Mouse (Mus musculus): ENCODE measurements at regions not wholly inside any gene's neighbourhood (a gene's known extent, or its start where the extent isn't known, plus 50 kb on each side); places are given as distances from the start of the nearest gene placed in this dataset.

- Histone ChIP-seq H3K27me3 (ENCODE audit: control insufficient read depth, insufficient read depth, insufficient read length) (no peaks in the 10 kb centered on the region), H3K79me2 (ENCODE audit: control insufficient read depth, insufficient read depth) (no peaks in the 10 kb centered on the region), H3ac (ENCODE audit: control insufficient read depth, insufficient read length) (no peak overlapping the region), H3K4me2 (ENCODE audit: low read depth) (peak overlapping the region; percentile 2), H3K4me3 (no peak overlapping the region), H3K36me3 (ENCODE audit: control insufficient read depth, insufficient read depth) (no peaks in the 10 kb centered on the region)
- TF ChIP-seq MYOD1 (IDR thresholded peaks at IDR 0.05; ENCODE audit: control insufficient read depth in 1 of 3, insufficient read length in 2 of 3, low read depth in 2 of 3) (peak in 2 of 3 experiments; percentile 34 to 37), REST (IDR thresholded peaks at IDR 0.05; ENCODE audit: insufficient read depth, insufficient read length) (no peak)
Observed at GRCm38 (mm10) chr1:35834180-35834579, 234.0 kb upstream of the Hs6st1 start.

DNA sequence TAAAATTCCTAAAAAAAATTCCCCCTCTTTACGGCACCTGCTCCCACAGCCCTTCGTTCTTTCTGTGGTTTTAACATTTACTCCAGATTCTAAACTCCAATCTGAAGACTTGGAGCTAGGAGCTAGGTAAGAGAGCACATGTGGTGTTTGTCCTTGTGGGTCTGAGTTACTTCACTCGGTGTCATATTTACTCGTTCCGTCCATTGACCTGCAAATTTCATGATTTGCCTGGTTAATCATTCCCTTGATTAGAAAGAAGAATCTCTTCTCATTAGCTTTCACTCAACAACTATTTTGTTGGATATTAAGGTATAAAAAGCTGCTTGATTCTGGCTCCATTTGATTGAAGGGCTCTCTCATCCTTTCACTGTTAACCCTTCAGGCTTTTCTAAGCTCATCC, 231.6 kb upstream of the Hs6st1 start:
- TF ChIP-seq MYOG (IDR thresholded peaks at IDR 0.05; ENCODE audit: control insufficient read depth in 1 of 3, insufficient read depth in 1 of 3, insufficient read length in 2 of 3, low read depth in 2 of 3) (no peak), CEBPB (IDR thresholded peaks at IDR 0.05; ENCODE audit: insufficient read depth, poor library complexity, severe bottlenecking) (no peak)
- no peak overlapping the region for H3ac ChIP-seq (ENCODE audit: control insufficient read depth, insufficient read length)
- no peaks in the 10 kb centered on the region for H3K36me3 ChIP-seq (ENCODE audit: control insufficient read depth, insufficient read depth)
- H3K4me3 ChIP-seq, result no peak overlapping the region
- no peak overlapping the region for H3K4me2 ChIP-seq (ENCODE audit: low read depth)
- H3K79me2 ChIP-seq (ENCODE audit: control insufficient read depth, insufficient read depth), result no peaks in the 10 kb centered on the region
- H3K27me3 ChIP-seq (ENCODE audit: control insufficient read depth, insufficient read depth, insufficient read length), result no peaks in the 10 kb centered on the region

DNA sequence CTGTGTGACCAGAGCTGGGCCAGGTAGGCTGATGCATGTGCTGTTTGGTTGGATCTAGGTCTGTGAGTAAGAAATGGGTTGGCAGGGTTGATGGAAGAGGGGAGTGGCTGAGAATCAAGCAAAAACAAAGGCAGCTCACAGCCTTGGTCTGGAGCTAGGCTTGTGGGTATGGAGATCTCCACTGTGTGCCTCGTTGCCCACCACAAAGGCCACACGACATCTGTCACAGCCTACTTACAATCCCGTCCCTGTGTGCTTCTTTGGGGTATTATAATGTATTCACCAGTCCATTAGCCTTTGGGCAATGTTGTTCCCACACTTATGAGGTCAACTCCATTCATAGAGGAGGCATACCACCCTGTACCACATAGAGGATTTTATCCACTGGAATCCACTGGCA, 229.6 kb upstream of the Hs6st1 start:
- Histone ChIP-seq H3ac (ENCODE audit: control insufficient read depth, insufficient read length) (no peak overlapping the region), H3K79me2 (ENCODE audit: control insufficient read depth, insufficient read depth) (no peaks in the 10 kb centered on the region)
- no peak for TF ChIP-seq POLR2AphosphoS2 (IDR thresholded peaks at IDR 0.05; ENCODE audit: insufficient read length, low read depth)
- TF ChIP-seq REST (IDR thresholded peaks at IDR 0.05; ENCODE audit: insufficient read depth, insufficient read length), result no peak
- no peak for TF ChIP-seq POLR2A (IDR thresholded peaks at IDR 0.05; ENCODE audit: insufficient read length, low read depth)
- no peak for TF ChIP-seq SRF (IDR thresholded peaks at IDR 0.05; ENCODE audit: control insufficient read depth, insufficient read length, low read depth)
- no peak for TF ChIP-seq MAX (IDR thresholded peaks at IDR 0.05; ENCODE audit: low read depth)
- no peak for TF ChIP-seq TCF3 (IDR thresholded peaks at IDR 0.05; ENCODE audit: insufficient read length, low read depth)
- peak in 1 of 3 experiments; percentile 42 for TF ChIP-seq MYOD1 (IDR thresholded peaks at IDR 0.05; ENCODE audit: control insufficient read depth in 1 of 3, insufficient read length in 2 of 3, low read depth in 2 of 3)
- TF ChIP-seq MYOG (IDR thresholded peaks at IDR 0.05; ENCODE audit: control insufficient read depth in 1 of 3, insufficient read depth in 1 of 3, insufficient read length in 2 of 3, low read depth in 2 of 3), result peak in 1 of 3 experiments; percentile 56
- TF ChIP-seq TCF12 (IDR thresholded peaks at IDR 0.05; ENCODE audit: insufficient read depth, poor library complexity, severe bottlenecking), result no peak

DNA sequence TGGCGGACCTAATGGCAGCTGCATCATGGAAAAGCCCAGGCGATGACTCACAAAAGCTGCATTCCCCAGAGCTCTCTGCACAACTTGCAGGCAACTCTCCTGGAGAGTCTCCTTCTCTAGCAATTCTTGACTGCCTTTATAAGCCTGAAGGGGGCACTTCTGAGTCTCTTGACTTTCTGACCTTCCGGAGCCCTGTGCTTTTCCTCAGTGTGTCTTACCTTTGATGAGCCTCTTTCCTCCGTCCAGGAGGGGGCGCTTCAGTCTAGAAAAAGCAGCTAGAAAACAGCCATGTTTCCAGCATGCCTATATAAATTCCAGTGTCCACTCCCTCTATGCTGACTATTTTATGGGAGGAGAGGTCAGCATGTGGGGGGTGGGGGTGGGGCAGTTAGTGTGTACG, 228.8 kb upstream of the Hs6st1 start:
- Histone ChIP-seq H3ac (ENCODE audit: control insufficient read depth, insufficient read length) (no peak overlapping the region), H3K27me3 (ENCODE audit: control insufficient read depth, insufficient read depth, insufficient read length) (no peaks in the 10 kb centered on the region), H3K4me2 (ENCODE audit: low read depth) (no peak overlapping the region), H3K79me2 (ENCODE audit: control insufficient read depth, insufficient read depth) (no peaks in the 10 kb centered on the region), H3K36me3 (ENCODE audit: control insufficient read depth, insufficient read depth) (no peaks in the 10 kb centered on the region), H3K4me3 (no peak overlapping the region)
- TF ChIP-seq REST (IDR thresholded peaks at IDR 0.05; ENCODE audit: insufficient read depth, insufficient read length), result no peak

More for the DNA sequence above, 229.6 kb upstream of the Hs6st1 start:
- H3K27me3 ChIP-seq (ENCODE audit: control insufficient read depth, insufficient read depth, insufficient read length), result no peaks in the 10 kb centered on the region
- no peak overlapping the region for H3K4me2 ChIP-seq (ENCODE audit: low read depth)
- H3K36me3 ChIP-seq (ENCODE audit: control insufficient read depth, insufficient read depth), result no peaks in the 10 kb centered on the region
- no peak overlapping the region for H3K4me3 ChIP-seq

DNA sequence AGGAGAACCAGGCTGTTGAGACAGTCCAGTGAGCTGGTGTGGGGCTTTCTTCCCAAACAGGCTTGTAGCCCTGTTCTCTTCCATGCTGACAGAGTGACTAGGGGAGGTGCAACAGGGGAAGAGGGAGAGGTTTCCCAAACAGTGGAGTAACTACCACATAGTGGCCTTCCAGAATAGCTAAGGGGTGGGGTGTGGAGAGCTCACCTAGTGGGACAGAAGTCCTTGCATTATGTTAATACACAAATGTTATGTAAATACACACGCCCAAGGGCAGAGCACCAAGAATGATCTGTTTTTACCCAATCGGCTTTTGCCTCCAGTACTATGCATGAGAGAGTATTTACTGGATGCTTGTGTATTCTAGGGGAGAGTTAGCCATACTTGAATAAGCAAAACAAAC, 226.6 kb upstream of the Hs6st1 start:
- Histone ChIP-seq H3K27me3 (ENCODE audit: control insufficient read depth, insufficient read depth, insufficient read length) (no peaks in the 10 kb centered on the region), H3ac (ENCODE audit: control insufficient read depth, insufficient read length) (no peak overlapping the region), H3K79me2 (ENCODE audit: control insufficient read depth, insufficient read depth) (no peaks in the 10 kb centered on the region), H3K4me3 (no peak overlapping the region), H3K4me2 (ENCODE audit: low read depth) (no peak overlapping the region), H3K36me3 (ENCODE audit: control insufficient read depth, insufficient read depth) (no peaks in the 10 kb centered on the region)
- TF ChIP-seq MYOD1 (IDR thresholded peaks at IDR 0.05; ENCODE audit: control insufficient read depth in 1 of 3, insufficient read length in 2 of 3, low read depth in 2 of 3), result no peak
- TF ChIP-seq USF1 (IDR thresholded peaks at IDR 0.05; ENCODE audit: low read depth), result no peak
- no peak for TF ChIP-seq POLR2A (IDR thresholded peaks at IDR 0.05; ENCODE audit: insufficient read length, low read depth)
- no peak for TF ChIP-seq REST (IDR thresholded peaks at IDR 0.05; ENCODE audit: insufficient read depth, insufficient read length)
- TF ChIP-seq MYOG (IDR thresholded peaks at IDR 0.05; ENCODE audit: control insufficient read depth in 1 of 3, insufficient read depth in 1 of 3, insufficient read length in 2 of 3, low read depth in 2 of 3), result no peak
- TF ChIP-seq CEBPB (IDR thresholded peaks at IDR 0.05; ENCODE audit: insufficient read depth, poor library complexity, severe bottlenecking), result no peak
- TF ChIP-seq E2F4 (IDR thresholded peaks at IDR 0.05; ENCODE audit: insufficient read depth), result no peak
- no peak for TF ChIP-seq POLR2AphosphoS2 (IDR thresholded peaks at IDR 0.05; ENCODE audit: insufficient read length, low read depth)
- TF ChIP-seq TCF12 (IDR thresholded peaks at IDR 0.05; ENCODE audit: insufficient read depth, poor library complexity, severe bottlenecking), result no peak

DNA sequence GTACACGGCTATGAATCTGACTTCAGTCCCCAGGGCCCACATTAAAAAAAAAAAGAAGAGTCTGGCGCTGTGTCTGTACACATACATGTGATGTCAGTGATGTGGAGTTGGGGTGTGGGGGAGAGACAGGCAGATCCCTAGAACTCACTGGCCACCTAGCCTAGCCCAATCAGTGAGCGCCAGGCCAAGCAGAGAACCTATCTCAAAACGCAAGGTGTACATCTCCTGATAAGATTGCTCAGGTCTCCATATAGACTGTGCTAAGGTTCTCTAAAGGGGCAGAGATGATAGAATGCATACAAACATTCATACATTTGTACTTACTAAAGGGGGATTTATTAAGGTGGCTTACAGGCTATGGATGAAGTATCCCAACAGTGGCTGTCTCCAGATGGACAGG, 225.5 kb upstream of the Hs6st1 start:
- H3K36me3 ChIP-seq (ENCODE audit: control insufficient read depth, insufficient read depth), result no peaks in the 10 kb centered on the region
- no peaks in the 10 kb centered on the region for H3K27me3 ChIP-seq (ENCODE audit: control insufficient read depth, insufficient read depth, insufficient read length)
- no peak overlapping the region for H3K4me3 ChIP-seq
- H3K79me2 ChIP-seq (ENCODE audit: control insufficient read depth, insufficient read depth), result no peaks in the 10 kb centered on the region
- H3ac ChIP-seq (ENCODE audit: control insufficient read depth, insufficient read length), result no peak overlapping the region
- H3K4me2 ChIP-seq (ENCODE audit: low read depth), result no peak overlapping the region
- TF ChIP-seq MYOD1 (IDR thresholded peaks at IDR 0.05; ENCODE audit: control insufficient read depth in 1 of 3, insufficient read length in 2 of 3, low read depth in 2 of 3), result no peak
- no peak for TF ChIP-seq POLR2A (IDR thresholded peaks at IDR 0.05; ENCODE audit: insufficient read length, low read depth)
- no peak for TF ChIP-seq CEBPB (IDR thresholded peaks at IDR 0.05; ENCODE audit: insufficient read depth, poor library complexity, severe bottlenecking)
